Mouse (Mus musculus) midbrain, embryonic 14.5 days (tissue): ENCODE results near the gene Sept9. TPM values are rescaled to one million over a fixed set of nuclear protein-coding genes. Genes with fewer than 3 reads are reported as not detected.

Source experiments
- ATAC-seq: fragments of 200-750 bp; cut with Nextera tagmentation; 2 replicates; pipeline ENCODE4 v1.8.0; 2017; ENCODE audit warnings: moderate number of reproducible peaks, moderate library complexity; ENCODE audit not compliant: low FRiP score, low TSS enrichment
- DNase-seq: peaks from one replicate; pipeline ENCODE4 v3.0.0-alpha.2; 2015
- H3K27ac ChIP-seq: fragments of 300-500 bp; sonication (generic); replicated peaks from 2 replicates; pipeline ENCODE4 v1.5.1; 2014; ENCODE audit warnings: mild to moderate bottlenecking, low read depth, low read length, moderate library complexity
- H3K27me3 ChIP-seq: fragments of 300-500 bp; sonication (generic); 2 replicates; pipeline ENCODE4 v1.6.1; 2014; ENCODE audit warnings: low read length, control low read depth, mixed read lengths; ENCODE audit not compliant: control insufficient read depth, insufficient read depth
- H3K36me3 ChIP-seq: fragments of 300-500 bp; sonication (generic); 2 replicates; pipeline ENCODE4 v1.6.1; 2014; ENCODE audit warnings: low read length, control low read depth; ENCODE audit not compliant: control insufficient read depth, insufficient read depth
- H3K4me1 ChIP-seq: fragments of 300-500 bp; sonication (generic); 2 replicates; pipeline ENCODE4 v1.6.1; 2014; ENCODE audit warnings: mild to moderate bottlenecking, antibody characterized with exemption, low read length, control low read depth; ENCODE audit not compliant: control insufficient read depth, insufficient read depth
- H3K4me2 ChIP-seq: fragments of 300-500 bp; sonication (generic); 2 replicates; pipeline ENCODE4 v1.6.1; 2014; ENCODE audit warnings: mild to moderate bottlenecking, low read length, moderate library complexity
- H3K4me3 ChIP-seq: fragments of 300-500 bp; sonication (generic); replicated peaks from 2 replicates; pipeline ENCODE4 v1.5.1; 2014; ENCODE audit warnings: low read depth, low read length
- H3K9ac ChIP-seq: fragments of 300-500 bp; sonication (generic); replicated peaks from 2 replicates; pipeline ENCODE4 v1.6.1; 2014; ENCODE audit warnings: mild to moderate bottlenecking, low read length, moderate library complexity
- H3K9me3 ChIP-seq: fragments of 300-500 bp; sonication (generic); 2 replicates; pipeline ENCODE4 v1.6.1; 2016; ENCODE audit warnings: low read length, control low read depth, mixed read lengths; ENCODE audit not compliant: control insufficient read depth
- WGBS: fragments of 180-500 bp; shearing (Covaris S2); extraction: QIAGEN DNeasy Blood & Tissue Kit; methylation state at CpG from one replicate; pipeline ENCODE4 v1.1.7; 2014; 5-methylcytosine and 5-hydroxymethylcytosine counted together
- polyA plus RNA-seq: library from polyadenylated mRNA; unstranded; fragments of >200 nt; fragmentation: Nextera tagmentation; extraction: Ambion mirVana; gene quantifications from 2 replicates; pipeline ENCODE4 v1.2.1, GENCODE M21; 2014

The Sept9 gene
- polyA plus RNA-seq, 1 experiment from 2014 or later = 97.4 TPM

DNA sequence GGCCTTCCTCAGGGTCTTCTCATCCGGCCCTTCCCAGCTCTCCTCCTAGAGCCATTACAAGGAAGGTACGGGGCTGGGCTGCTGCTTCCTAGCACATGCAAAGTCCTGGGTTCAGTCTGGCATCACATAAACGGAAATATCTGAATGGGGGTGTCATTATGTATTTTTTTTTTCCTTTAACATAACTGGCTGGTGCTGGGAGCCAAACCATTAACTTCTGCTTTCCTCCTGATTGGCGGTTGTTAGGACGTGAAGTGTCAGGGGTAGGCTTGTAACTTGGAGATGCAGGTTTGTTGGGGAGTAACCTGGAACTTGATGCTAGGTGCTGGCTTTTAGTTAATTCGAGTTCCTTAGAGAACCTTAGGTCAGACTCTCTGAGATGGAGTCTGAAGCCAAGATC is 203.6 kb downstream of the Sept9 start:
- Histone ChIP-seq H3K4me1 (peaks cover 44% of the 10 kb centered on the region), H3K4me2 (no peak overlapping the region)
- WGBS = 92% methylated on average over 6 of the region's 6 CpGs

DNA sequence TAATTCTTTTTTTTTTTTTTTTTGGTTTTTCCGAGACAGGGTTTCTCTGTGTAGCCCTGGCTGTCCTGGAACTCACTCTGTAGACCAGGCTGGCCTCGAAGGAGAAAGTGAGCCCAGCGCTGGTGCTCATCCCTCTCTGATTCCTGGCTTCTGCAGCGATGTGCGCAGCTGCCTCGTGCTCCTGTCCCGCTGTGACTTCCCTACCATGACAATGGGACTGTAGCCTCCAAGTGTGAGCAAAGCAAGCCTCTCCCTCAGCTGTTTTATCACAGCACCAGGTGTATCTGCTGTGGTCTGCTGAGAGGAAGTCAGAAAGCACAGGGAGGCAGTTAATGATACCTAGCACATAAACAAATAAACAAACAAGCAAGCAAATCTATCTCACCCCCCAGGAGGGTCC is 204.3 kb downstream of the Sept9 start:
- Histone ChIP-seq H3K4me1 (peaks cover 44% of the 10 kb centered on the region), H3K4me2 (no peak overlapping the region), H3K9ac (no peak overlapping the region), H3K27me3 (no peaks in the 10 kb centered on the region), H3K4me3 (no peak overlapping the region), H3K36me3 (no peaks in the 10 kb centered on the region), H3K9me3 (no peaks in the 10 kb centered on the region), H3K27ac (peak overlapping the region; percentile 26; the same call in 1 of the 2 replicates)
- DNase-seq (no peak), ATAC-seq (no peak)
- 28% methylated on average over 7 of the region's 7 CpGs for WGBS

More for the DNA sequence above, 203.6 kb downstream of the Sept9 start:
- H3K9ac ChIP-seq = no peak overlapping the region
- no peaks in the 10 kb centered on the region for H3K36me3 ChIP-seq
- no peak overlapping the region for H3K27ac ChIP-seq
- DNase-seq (no peak), ATAC-seq (no peak)
- no peaks in the 10 kb centered on the region for H3K9me3 ChIP-seq
- no peak overlapping the region for H3K4me3 ChIP-seq
- no peaks in the 10 kb centered on the region for H3K27me3 ChIP-seq

- WGBS = 29% methylated on average over 1 of the region's 1 CpGs
- H3K27me3 ChIP-seq = no peaks in the 10 kb centered on the region
- peaks cover 57% of the 10 kb centered on the region for H3K4me1 ChIP-seq
- H3K36me3 ChIP-seq = no peaks in the 10 kb centered on the region
- no peaks in the 10 kb centered on the region for H3K9me3 ChIP-seq
- H3K4me3 ChIP-seq = no peak overlapping the region
- DNase-seq = no peak
- H3K27ac ChIP-seq = peak overlapping the region; percentile 97
- ATAC-seq = no peak
- peak overlapping the region; percentile 54; the same call in 1 of the 2 replicates for H3K9ac ChIP-seq
- peak overlapping the region; percentile 59 for H3K4me2 ChIP-seq
Observed at GRCm38 (mm10) chr11:117406711-117407110, 207.2 kb downstream of the Sept9 start.

DNA sequence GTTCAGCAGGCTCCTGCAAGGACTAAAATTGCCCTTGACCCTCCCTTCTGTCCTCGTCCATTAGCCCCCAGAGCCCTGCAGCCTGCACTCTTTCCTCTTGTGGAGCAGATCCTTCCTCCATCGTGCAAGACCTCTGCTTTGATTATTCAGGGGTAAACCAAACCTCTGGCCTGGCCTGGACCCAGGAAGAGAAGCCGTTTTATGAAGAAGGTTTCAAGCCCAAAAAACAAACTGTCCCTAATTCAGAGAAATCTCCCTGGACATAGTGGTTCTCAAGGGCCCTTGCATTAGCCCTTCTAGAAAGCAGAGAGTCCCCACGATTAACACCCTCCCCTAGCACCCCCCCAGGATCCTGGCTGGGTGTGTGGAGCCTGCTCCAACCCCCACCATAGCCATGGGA is 207.7 kb downstream of the Sept9 start:
- no peak for ATAC-seq

GRCm38 (mm10) chr11:117407651-117408441 is 208.4 kb downstream of the Sept9 start:
- WGBS = 0% methylated on average over 28 of the region's 28 CpGs
- H3K9ac ChIP-seq = peak overlapping the region; percentile 54
- H3K4me2 ChIP-seq = peak overlapping the region; percentile 59
- peak; percentile 95 for DNase-seq
- peak overlapping the region; percentile 97 for H3K27ac ChIP-seq
- peak overlapping the region; percentile 22 for H3K4me3 ChIP-seq
- peak; percentile 85 for ATAC-seq
- H3K27me3 ChIP-seq = no peaks in the 10 kb centered on the region
- no peaks in the 10 kb centered on the region for H3K9me3 ChIP-seq
- peaks cover 57% of the 10 kb centered on the region for H3K4me1 ChIP-seq
- H3K36me3 ChIP-seq = no peaks in the 10 kb centered on the region

More for the DNA sequence above, 207.7 kb downstream of the Sept9 start:
- Histone ChIP-seq H3K4me3 (peak overlapping the region; percentile 22; the same call in 1 of the 2 replicates), H3K27ac (peak overlapping the region; percentile 97), H3K4me2 (peak overlapping the region; percentile 59), H3K9ac (peak overlapping the region; percentile 54; the same call in 1 of the 2 replicates), H3K36me3 (no peaks in the 10 kb centered on the region), H3K9me3 (no peaks in the 10 kb centered on the region), H3K27me3 (no peaks in the 10 kb centered on the region), H3K4me1 (peaks cover 57% of the 10 kb centered on the region)
- under 1% methylated on average over 4 of the region's 4 CpGs for WGBS
- no peak for DNase-seq

DNA sequence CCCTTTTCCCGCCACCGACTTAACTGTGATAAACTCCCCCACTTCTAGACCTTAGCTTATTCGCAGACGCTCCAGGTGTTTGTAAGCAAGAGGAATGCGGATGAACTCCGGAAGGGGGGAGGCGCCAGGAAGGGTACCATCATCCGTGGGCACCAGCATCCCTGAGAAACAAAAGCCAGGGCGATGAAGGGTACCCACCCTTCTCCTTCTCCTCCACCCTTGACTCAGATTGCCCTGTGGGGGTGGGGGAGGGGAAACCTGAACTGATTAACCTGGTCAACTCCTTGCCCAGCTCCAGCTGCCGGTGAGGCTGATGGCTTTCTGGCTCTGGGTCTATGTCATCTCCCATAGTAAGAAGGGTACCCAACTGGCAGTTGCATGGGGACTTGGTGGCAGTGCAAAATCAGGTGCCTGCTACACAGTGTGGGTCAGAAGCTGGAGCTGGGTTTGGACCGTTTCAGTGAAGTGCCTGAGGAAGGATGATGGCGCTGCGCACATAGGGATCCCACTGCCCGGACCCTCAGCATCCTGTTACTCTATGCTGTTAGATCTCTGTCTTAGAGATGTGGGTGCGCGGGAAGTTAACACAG is 209.1 kb downstream of the Sept9 start:
- Histone ChIP-seq H3K4me3 (peak overlapping the region; percentile 22), H3K27me3 (no peaks in the 10 kb centered on the region), H3K36me3 (no peaks in the 10 kb centered on the region), H3K4me1 (peaks cover 63% of the 10 kb centered on the region), H3K4me2 (peak overlapping the region; percentile 59), H3K9ac (peak overlapping the region; percentile 34; the same call in 1 of the 2 replicates), H3K9me3 (no peaks in the 10 kb centered on the region), H3K27ac (peak overlapping the region; percentile 97)
- DNase-seq (peak; percentile 71), ATAC-seq (peak; percentile 12; the same call in 1 of the 2 replicates)
- WGBS = 4% methylated on average over 16 of the region's 16 CpGs

GRCm38 (mm10) chr11:117409331-117409730 is 209.9 kb downstream of the Sept9 start:
- DNase-seq (no peak), ATAC-seq (no peak)
- Histone ChIP-seq H3K36me3 (no peaks in the 10 kb centered on the region), H3K4me1 (peaks cover 65% of the 10 kb centered on the region), H3K9ac (peak overlapping the region; percentile 34; the same call in 1 of the 2 replicates), H3K27me3 (no peaks in the 10 kb centered on the region), H3K9me3 (no peaks in the 10 kb centered on the region), H3K4me3 (no peak overlapping the region), H3K4me2 (peak overlapping the region; percentile 59), H3K27ac (peak overlapping the region; percentile 97)
- WGBS = 57% methylated on average over 11 of the region's 11 CpGs

- ATAC-seq (peak; percentile 21; the same call in 1 of the 2 replicates), DNase-seq (peak; percentile 82)
- H3K9ac ChIP-seq = peak overlapping the region; percentile 34; the same call in 1 of the 2 replicates
- H3K4me2 ChIP-seq = peak overlapping the region; percentile 59
- under 1% methylated on average over 6 of the region's 6 CpGs for WGBS
- peaks cover 67% of the 10 kb centered on the region for H3K4me1 ChIP-seq
- H3K27me3 ChIP-seq = no peaks in the 10 kb centered on the region
- H3K36me3 ChIP-seq = no peaks in the 10 kb centered on the region
- peak overlapping the region; percentile 97 for H3K27ac ChIP-seq
- H3K9me3 ChIP-seq = no peaks in the 10 kb centered on the region
- no peak overlapping the region for H3K4me3 ChIP-seq
Observed at GRCm38 (mm10) chr11:117410059-117410458, 210.6 kb downstream of the Sept9 start.
